Mouse (Mus musculus): ENCODE measurements at regions not wholly inside any gene's neighbourhood (a gene's known extent, or its start where the extent isn't known, plus 50 kb on each side); places are given as distances from the start of the nearest gene placed in this dataset.

- TF ChIP-seq CTCF (IDR thresholded peaks at IDR 0.05; ENCODE audit: low read depth) (no peak), EP300 (IDR thresholded peaks at IDR 0.05; ENCODE audit: low read depth) (no peak)
Measured at GRCm38 (mm10) chr12:35313191-35313925, 221.5 kb downstream of the Ahr start.
